Mouse (Mus musculus): ENCODE results near the gene Ranbp2.
"Not testable (repeated sequence)": the region's sequence is repeated elsewhere in the genome, so short reads cannot be mapped to it uniquely, and the experiment has no call there.

Gene Ranbp2

DNA sequence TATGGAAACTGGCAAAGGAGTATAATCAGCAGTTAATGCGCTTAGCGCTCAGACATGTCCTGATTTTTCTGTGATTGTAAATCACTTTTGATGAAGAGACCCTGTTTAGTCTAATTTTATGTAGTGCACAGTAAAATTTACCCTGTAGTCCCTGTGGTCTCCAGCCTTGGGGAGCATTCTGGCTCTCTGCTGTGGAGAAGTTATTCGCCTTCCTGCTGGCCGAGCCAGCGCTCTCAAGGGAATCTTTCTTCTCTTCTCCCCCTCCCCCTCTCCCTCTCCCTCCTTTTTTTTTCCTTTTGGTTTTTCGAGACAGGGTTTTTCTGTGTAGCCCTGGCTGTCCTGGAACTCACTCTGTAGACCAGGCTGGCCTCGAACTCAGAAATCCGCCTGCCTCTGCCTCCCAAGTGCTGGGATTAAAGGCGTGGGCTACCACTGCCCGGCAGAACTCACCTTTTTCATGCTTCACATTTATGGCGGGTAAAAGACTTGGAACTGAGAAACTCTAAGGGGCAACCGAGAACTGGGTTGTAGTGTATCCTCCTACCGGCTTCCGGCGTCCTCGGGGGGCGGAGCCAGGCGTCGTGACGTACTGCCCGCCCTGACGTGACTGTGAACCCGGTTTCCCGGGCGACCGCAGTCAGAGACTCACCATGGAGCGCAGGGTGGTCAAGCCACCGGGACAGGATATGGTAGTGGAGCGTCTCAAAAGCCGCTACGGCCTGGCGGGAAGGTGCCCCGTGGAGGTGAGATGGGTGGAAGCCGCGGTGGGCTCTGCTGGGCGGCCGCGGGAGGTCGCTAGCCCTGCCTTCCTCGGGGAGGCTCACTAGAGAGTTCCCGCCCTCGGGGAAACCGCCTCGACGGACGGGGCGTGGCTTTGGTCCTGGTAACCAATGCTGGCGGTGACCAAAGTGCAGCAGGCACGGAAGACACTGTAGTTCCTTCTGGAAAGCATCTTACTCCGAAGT is 50.9 kb downstream of the Ranbp2 start, which contains the start of gene Ccdc138:
Ccdc138 (plus strand) TSS at position 629 of the 965 bp plus-strand sequence.
- peak; percentile 96 for DNase-seq

DNA sequence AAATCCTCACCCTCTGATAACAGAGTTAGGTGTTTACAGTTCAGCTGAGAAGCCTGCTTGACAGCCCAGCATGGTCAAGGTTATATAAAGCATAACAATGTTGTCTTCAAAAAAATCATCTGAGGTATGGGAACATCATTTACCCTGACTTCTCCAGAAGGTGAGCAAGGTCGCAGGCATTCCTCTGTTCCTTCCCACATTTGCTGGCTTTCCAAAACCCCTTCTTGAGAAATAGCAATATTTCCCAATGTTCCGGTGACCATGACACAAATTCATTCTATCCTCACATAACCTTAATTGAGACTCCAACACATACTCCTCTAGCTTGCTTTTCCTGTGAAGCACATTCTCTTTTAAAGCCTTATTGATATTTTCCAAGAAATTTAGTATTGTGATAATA is 51.8 kb downstream of the Ranbp2 start:
- DNase-seq: no peak

DNA sequence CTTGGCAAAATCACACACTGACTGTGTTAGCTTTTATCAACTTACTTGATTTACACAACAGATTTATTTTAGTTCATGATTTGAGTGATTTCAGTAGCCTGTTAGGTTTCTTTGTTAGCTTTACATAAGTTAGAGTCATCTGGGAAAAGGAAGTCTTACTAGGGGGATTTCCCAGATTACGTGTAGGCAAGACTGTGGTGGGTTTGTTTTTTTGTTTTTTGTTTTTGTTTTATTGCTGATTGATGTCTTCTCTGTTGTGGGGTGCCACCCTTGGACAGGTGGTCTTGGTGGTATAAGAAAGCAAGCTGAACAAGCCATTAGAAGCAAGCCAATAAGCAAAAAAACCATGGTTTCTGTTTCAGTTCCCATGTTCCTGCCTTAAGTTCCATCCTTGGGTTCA is 82.6 kb downstream of the Ranbp2 start:
- no peak for DNase-seq

DNA sequence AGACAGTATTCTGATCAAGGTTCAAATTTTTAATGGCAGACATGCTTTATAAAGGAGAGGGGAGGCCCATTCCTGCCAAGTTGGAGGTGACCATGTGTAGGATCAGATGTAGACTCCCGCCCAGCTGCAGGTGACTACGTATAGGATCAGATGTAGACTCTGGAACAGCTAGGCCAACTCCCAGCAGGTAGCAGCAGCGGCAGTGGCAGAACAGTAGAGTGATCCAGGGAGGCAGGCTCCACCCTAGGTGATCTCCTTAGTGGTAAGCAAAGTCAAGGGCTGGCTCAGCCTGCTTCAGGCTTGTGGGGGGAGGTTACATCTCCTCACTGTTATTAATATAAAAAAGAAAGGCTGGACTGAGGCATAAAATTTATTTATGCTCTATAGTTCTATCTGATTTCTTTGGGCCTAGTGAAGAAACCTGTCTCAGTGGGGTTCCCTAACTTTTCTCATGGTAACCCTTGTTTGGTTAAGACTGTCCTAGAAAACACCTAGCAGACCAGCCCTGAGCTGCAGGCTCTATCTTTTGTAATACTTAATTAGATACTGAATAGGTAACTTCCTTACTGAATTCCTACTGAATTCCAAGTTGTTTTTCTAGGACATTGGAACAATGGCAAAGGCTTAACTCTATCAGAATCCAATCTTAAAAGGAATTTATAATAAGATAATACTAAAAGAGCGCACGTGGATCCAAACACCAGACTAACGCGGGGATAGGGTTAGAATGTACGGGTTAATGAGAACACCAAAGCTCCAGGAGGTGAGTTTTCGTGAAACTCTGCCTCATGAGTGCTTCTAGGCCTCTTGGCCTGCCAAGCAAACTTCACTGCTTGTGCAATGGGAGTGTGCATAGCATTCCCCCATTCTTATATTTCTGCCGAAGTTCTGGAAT is 84.4 kb downstream of the Ranbp2 start:
- DNase-seq: no peak

DNA sequence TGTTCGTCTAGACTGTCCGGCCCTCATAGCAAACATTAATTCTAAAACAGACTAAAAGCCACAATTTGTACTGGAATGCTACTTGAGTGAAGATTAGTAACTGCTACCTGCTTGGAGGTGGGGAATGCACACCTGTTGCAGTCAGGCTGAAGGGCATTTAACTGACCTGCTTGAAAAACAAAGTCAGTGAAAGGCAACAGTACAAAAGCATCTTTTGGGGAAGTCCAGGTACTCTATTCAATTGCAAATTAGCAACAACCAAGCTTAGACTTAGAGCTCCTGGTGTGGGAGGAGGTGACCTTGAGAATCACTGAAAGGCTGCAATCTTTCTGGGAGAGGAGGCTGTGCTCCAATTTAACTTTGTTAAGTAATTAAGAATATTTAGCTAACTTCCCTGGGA is 85.5 kb downstream of the Ranbp2 start:
- no peak for DNase-seq

DNA sequence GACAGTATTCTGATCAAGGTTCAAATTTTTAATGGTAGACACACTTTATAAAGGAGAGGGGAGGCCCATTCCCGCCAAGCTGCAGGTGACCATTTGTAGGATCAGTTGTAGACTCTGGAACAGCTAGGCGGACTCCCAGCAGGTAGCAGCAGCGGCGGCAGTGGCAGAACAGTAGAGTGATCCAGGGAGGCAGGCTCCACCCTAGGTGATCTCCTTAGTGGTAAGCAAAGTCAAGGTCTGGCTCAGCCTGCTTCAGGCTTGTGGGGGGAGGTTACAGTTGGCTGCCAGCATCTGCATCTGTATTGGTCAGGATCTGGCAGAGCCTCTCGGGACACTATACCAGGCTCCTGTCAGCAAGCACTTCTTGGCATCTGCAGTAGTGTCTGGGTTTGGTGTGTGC is 89.6 kb downstream of the Ranbp2 start:
- DNase-seq: not testable (repeated sequence)

DNA sequence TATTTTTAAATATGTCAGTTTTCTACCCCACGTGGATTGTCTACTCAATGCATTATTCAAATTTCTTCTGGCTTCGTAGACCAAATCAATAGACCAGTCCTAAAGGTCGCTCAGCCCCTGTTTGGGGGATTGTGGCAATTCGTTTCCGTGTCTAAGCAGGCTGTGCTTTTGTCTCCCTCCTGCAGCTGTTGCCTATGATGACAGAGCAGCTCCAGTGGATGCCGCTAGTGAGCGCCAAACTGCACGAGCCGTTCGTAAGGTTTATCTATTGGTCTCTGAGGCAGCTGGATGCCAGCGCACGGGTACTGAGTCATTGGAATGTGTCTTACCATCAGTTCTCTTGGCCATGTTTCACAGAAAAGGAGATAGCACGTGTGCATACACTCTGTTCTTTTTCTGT is 93.9 kb downstream of the Ranbp2 start:
- no peak for DNase-seq
